Mouse (Mus musculus): Measurements from ENCODE around the gene Arhgap45. TPM values are rescaled to one million over a fixed set of nuclear protein-coding genes. Genes with fewer than 3 reads are reported as not detected.

The Arhgap45 gene
- total RNA-seq, 2 experiments from 2014 or later = 3.5 TPM

GRCm38 (mm10) chr10:80001945-80002344 is 14.5 kb upstream of the Arhgap45 start:
- H3K4me3 ChIP-seq = no peak overlapping the region
- no peak overlapping the region for H3K27ac ChIP-seq
- TF ChIP-seq CTCF (IDR thresholded peaks at IDR 0.05) = no peak
- intact Hi-C loops (cut with DNase I) = no loop called here
- no peak for DNase-seq (ENCODE audit: extremely low spot score in 1 of 2, low spot score in 2 of 2)

GRCm38 (mm10) chr10:80002829-80003228 is 13.6 kb upstream of the Arhgap45 start:
- TF ChIP-seq CTCF (IDR thresholded peaks at IDR 0.05) = no peak
- H3K4me3 ChIP-seq = no peak overlapping the region
- no peak for DNase-seq (ENCODE audit: extremely low spot score in 1 of 2, low spot score in 2 of 2)
- no peak overlapping the region for H3K27ac ChIP-seq
- intact Hi-C loops (cut with DNase I) = no loop called here

GRCm38 (mm10) chr10:80003374-80004232 is 12.8 kb upstream of the Arhgap45 start:
- DNase-seq (ENCODE audit: extremely low spot score in 1 of 2, low spot score in 2 of 2) = no peak
- Histone ChIP-seq H3K4me3 (no peak overlapping the region), H3K27ac (no peak overlapping the region)
- TF ChIP-seq CTCF (IDR thresholded peaks at IDR 0.05) = no peak
- intact Hi-C loops (cut with DNase I) = loop anchor here (2.0 kb wide), 1 partner anchor 19 kb away; no protein-coding TSS in a partner anchor

GRCm38 (mm10) chr10:80004233-80004705 is 12.2 kb upstream of the Arhgap45 start:
- intact Hi-C loops (cut with DNase I) = loop anchor here (2.0 kb wide), 1 partner anchor 19 kb away; no protein-coding TSS in a partner anchor
- no peak for TF ChIP-seq CTCF (IDR thresholded peaks at IDR 0.05)

GRCm38 (mm10) chr10:80011740-80012139 is 4.7 kb upstream of the Arhgap45 start:
- no peak for TF ChIP-seq CTCF (IDR thresholded peaks at IDR 0.05)
- intact Hi-C loops (cut with DNase I) = no loop called here
- H3K27ac ChIP-seq = no peak overlapping the region
- DNase-seq (ENCODE audit: extremely low spot score in 1 of 2, low spot score in 2 of 2) = no peak
- no peak overlapping the region for H3K4me3 ChIP-seq

More at GRCm38 (mm10) chr10:80004233-80004705, 12.2 kb upstream of the Arhgap45 start:
- Histone ChIP-seq H3K4me3 (no peak overlapping the region), H3K27ac (no peak overlapping the region)
- DNase-seq (ENCODE audit: extremely low spot score in 1 of 2, low spot score in 2 of 2) = no peak

DNA sequence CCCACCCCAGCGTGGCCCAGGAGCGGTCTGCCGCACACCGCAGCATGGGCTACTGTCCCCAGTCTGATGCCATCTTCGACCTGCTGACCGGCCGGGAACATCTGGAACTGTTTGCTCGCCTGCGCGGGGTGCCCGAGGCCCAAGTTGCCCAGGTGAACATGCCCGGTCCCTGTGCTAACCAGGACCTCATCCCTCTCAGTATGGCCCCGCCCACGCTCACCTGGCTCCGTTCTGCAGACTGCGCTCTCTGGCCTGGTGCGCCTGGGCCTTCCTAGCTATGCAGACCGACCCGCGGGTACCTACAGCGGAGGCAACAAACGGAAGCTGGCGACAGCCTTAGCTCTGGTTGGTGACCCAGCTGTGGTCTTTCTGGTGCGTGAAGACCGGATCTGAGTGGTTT is 2.8 kb upstream of the Arhgap45 start:
- DNase-seq (ENCODE audit: extremely low spot score in 1 of 2, low spot score in 2 of 2) = no peak
- no peak for TF ChIP-seq CTCF (IDR thresholded peaks at IDR 0.05)
- intact Hi-C loops (cut with DNase I) = no loop called here
- Histone ChIP-seq H3K4me3 (no peak overlapping the region), H3K27ac (no peak overlapping the region)

- TF ChIP-seq CTCF (IDR thresholded peaks at IDR 0.05) = peak; percentile 15; the same call in 1 of the 2 replicates
Measured at GRCm38 (mm10) chr10:80014484-80015290, 1.8 kb upstream of the Arhgap45 start.

DNA sequence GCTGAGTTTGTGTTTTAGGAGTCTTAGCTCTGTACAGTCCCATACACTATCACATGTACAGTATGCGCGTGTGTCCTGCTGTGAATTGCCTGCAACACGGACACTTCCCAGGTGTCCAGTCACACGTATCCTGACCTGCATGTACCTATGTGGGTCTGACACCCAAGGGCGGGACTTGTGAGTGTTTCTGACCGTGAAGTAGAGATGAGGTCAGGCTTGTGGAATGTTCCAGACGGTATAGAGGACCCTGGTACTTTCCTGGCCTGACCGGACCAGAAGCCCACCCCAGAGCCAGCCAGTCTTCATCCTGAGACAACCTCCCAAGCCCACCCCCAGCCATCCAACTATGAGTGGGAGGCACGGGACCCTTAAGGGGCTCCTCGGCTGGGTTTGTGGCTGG is 870 bp upstream of the Arhgap45 start:
- H3K27ac ChIP-seq = no peak overlapping the region
- intact Hi-C loops (cut with DNase I) = no loop called here
- no peak for DNase-seq (ENCODE audit: extremely low spot score in 1 of 2, low spot score in 2 of 2)
- no peak for TF ChIP-seq CTCF (IDR thresholded peaks at IDR 0.05)
- H3K4me3 ChIP-seq = no peak overlapping the region

More at GRCm38 (mm10) chr10:80014484-80015290, 1.8 kb upstream of the Arhgap45 start:
- Histone ChIP-seq H3K27ac (no peak overlapping the region), H3K4me3 (no peak overlapping the region)
- DNase-seq (ENCODE audit: extremely low spot score in 1 of 2, low spot score in 2 of 2) = no peak
- intact Hi-C loops (cut with DNase I) = no loop called here

DNA sequence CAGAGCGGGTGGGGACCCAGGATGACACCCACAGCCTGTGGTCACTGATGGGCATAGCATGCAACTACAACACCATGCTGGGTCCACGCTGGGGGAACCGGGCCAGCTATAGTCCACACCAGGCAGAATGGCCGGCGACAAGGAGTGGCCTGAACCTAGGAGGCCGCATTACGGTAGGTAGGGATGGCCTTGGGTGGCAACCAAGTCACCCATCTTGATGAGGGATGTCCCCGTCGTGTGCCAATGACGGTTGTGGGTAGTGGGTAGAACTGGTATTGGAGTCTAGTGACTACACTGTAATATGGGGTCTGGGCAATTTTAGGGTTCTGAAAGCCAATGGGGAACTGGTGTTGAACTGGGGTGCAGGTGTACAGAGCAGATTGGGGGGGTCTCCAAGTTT is 478 bp downstream of the Arhgap45 start:
- no peak for TF ChIP-seq CTCF (IDR thresholded peaks at IDR 0.05)
- Histone ChIP-seq H3K4me3 (peak overlapping the region; percentile 8; the same call in 1 of the 2 replicates), H3K27ac (no peak overlapping the region)
- DNase-seq (ENCODE audit: extremely low spot score in 1 of 2, low spot score in 2 of 2) = no peak
- intact Hi-C loops (cut with DNase I) = no loop called here

GRCm38 (mm10) chr10:80017361-80017760 is 908 bp downstream of the Arhgap45 start:
- intact Hi-C loops (cut with DNase I) = no loop called here
- H3K27ac ChIP-seq = no peak overlapping the region
- TF ChIP-seq CTCF (IDR thresholded peaks at IDR 0.05) = no peak
- DNase-seq (ENCODE audit: extremely low spot score in 1 of 2, low spot score in 2 of 2) = no peak
- no peak overlapping the region for H3K4me3 ChIP-seq

DNA sequence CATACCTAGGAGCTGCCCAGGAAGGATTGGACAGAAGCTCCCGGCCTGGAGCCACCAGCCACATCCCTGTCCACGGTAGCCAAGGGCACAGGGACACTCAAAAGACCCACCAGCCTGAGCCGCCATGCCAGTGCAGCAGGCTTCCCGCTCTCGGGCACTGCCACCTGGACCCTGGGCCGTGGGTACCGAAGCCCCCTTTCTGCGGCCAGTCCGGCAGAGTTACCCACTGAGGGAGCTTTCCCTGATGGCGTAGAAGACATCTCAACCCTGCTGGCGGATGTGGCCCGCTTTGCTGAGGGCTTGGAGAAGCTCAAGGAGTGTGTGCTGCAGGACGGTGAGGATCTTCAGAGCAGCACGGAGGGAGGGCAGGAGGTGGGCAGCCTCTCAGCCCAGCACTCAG is 1.3 kb downstream of the Arhgap45 start:
- H3K4me3 ChIP-seq = no peak overlapping the region
- TF ChIP-seq CTCF (IDR thresholded peaks at IDR 0.05) = no peak
- H3K27ac ChIP-seq = no peak overlapping the region
- DNase-seq (ENCODE audit: extremely low spot score in 1 of 2, low spot score in 2 of 2) = no peak
- intact Hi-C loops (cut with DNase I) = no loop called here

DNA sequence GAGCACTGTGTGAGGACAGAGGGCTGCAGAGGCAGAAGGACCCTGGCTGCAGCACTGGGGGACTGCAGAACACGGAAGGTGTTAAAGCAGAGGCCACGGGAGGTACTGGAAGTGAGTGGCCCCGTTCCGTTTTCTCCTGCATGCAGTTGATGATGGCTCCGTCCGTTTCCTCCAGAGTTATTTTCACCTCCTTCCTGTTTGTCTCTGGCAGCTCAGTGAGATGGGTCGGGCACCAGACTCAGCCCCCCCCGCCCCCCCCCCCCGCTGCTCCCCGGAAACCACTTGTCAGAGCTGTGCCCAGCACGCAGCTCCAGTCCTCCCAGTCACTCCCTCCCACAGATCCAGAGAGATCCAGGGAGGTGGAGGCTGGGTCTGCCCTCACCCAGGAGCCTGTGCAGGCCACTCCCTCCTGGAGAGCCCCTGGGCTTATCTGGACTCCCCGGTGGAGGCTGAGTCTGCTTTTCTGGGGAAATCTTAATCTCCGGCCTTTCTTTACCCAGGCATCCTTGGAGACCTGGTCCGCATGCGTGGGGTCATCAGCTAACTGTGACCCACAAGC is 2.4 kb downstream of the Arhgap45 start:
- no peak; the same call in 1 of the 2 replicates for TF ChIP-seq CTCF (IDR thresholded peaks at IDR 0.05)
- intact Hi-C loops (cut with DNase I) = no loop called here
- H3K27ac ChIP-seq = no peak overlapping the region
- no peak overlapping the region for H3K4me3 ChIP-seq
- DNase-seq (ENCODE audit: extremely low spot score in 1 of 2, low spot score in 2 of 2) = no peak

Measured in left cerebral cortex, adult 2 months (tissue).